In genomic region chr2:4391678-4392085, GRCm38 (mm10) we compare ENCODE assay signal across 8 mouse cellular contexts.
A peak's percentile ranks its signal among the peaks of the same experiment; 100 is the strongest.
DNase-seq lines count a peak whose midpoint lies in the region; ATAC-seq and TF ChIP-seq lines count a peak whose summit lies in the region.

No protein-coding gene starts in this region.

- no peak overlapping the region for H3K9ac ChIP-seq in forebrain, embryonic 15.5 days (replicated peaks)
- no peak overlapping the region for H3K9ac ChIP-seq in embryonic facial prominence, embryonic 14.5 days (ENCODE audit: low read depth, low read length)
- H3K9ac ChIP-seq in intestine, postnatal 0 days (ENCODE audit: low read depth, low read length), result no peak overlapping the region
- peak overlapping the region; percentile 52; the same call in 1 of the 2 replicates for H3K9ac ChIP-seq in lung, embryonic 16.5 days (ENCODE audit: low read length)

- H3K9me3 ChIP-seq in forebrain, embryonic 15.5 days, result no peaks in the 10 kb centered on the region
- peaks cover 3% of the 10 kb centered on the region; the same call in 1 of the 2 replicates for H3K9me3 ChIP-seq in forebrain, embryonic 10.5 days
- no peaks in the 10 kb centered on the region for H3K9me3 ChIP-seq in embryonic facial prominence, embryonic 14.5 days (ENCODE audit: control insufficient read depth, low read length)
- no peaks in the 10 kb centered on the region for H3K9me3 ChIP-seq in intestine, postnatal 0 days (ENCODE audit: control insufficient read depth)
- H3K9me3 ChIP-seq in lung, embryonic 16.5 days (ENCODE audit: control insufficient read depth, low read length), result no peaks in the 10 kb centered on the region

- peaks cover 2% of the 10 kb centered on the region; the same call in 1 of the 2 replicates for H3K4me1 ChIP-seq in forebrain, embryonic 15.5 days
- peaks cover 21% of the 10 kb centered on the region for H3K4me1 ChIP-seq in forebrain, embryonic 10.5 days
- H3K4me1 ChIP-seq in embryonic facial prominence, embryonic 14.5 days (ENCODE audit: control insufficient read depth, insufficient read depth, low read length), result peaks cover 26% of the 10 kb centered on the region
- no peaks in the 10 kb centered on the region for H3K4me1 ChIP-seq in intestine, postnatal 0 days (replicated peaks; ENCODE audit: control insufficient read depth, insufficient read depth, low read length)
- H3K4me1 ChIP-seq in lung, embryonic 16.5 days (replicated peaks; ENCODE audit: control insufficient read depth, insufficient read depth, low read length), result peaks cover 15% of the 10 kb centered on the region

- no peaks in the 10 kb centered on the region for H3K36me3 ChIP-seq in forebrain, embryonic 15.5 days
- no peaks in the 10 kb centered on the region for H3K36me3 ChIP-seq in forebrain, embryonic 10.5 days (replicated peaks)
- H3K36me3 ChIP-seq in embryonic facial prominence, embryonic 14.5 days (ENCODE audit: control insufficient read depth, insufficient read depth, low read length), result no peaks in the 10 kb centered on the region; the same call in 1 of the 2 replicates
- H3K36me3 ChIP-seq in intestine, postnatal 0 days (ENCODE audit: control insufficient read depth, insufficient read depth), result no peaks in the 10 kb centered on the region
- no peaks in the 10 kb centered on the region for H3K36me3 ChIP-seq in lung, embryonic 16.5 days (ENCODE audit: control insufficient read depth, insufficient read depth, low read length)

- H3K27ac ChIP-seq in forebrain, embryonic 15.5 days (replicated peaks), result 0 out of 2 replicates have a peak overlapping the region, but pooled peaks have one; percentile 28
- H3K27ac ChIP-seq in forebrain, embryonic 10.5 days, result no peak overlapping the region; the same call in 1 of the 2 replicates
- peak overlapping the region; percentile 50; the same call in 1 of the 2 replicates for H3K27ac ChIP-seq in embryonic facial prominence, embryonic 14.5 days (replicated peaks; ENCODE audit: low read depth, low read length)
- H3K27ac ChIP-seq in intestine, postnatal 0 days (ENCODE audit: low read depth, low read length), result no peak overlapping the region
- H3K27ac ChIP-seq in lung, embryonic 16.5 days (ENCODE audit: low read length), result peak overlapping the region; percentile 48

- TF ChIP-seq CTCF in intestine, postnatal 0 days (IDR thresholded peaks at IDR 0.05; ENCODE audit: low read depth), result no peak

- WGBS in forebrain, embryonic 15.5 days, result 49% methylated on average over 7 of the region's 7 CpGs
- 60% methylated on average over 7 of the region's 7 CpGs for WGBS in forebrain, embryonic 10.5 days
- 27% methylated on average over 7 of the region's 7 CpGs for WGBS in embryonic facial prominence, embryonic 14.5 days
- 36% methylated on average over 7 of the region's 7 CpGs for WGBS in intestine, postnatal 0 days
- WGBS in lung, embryonic 16.5 days, result 18% methylated on average over 7 of the region's 7 CpGs

- no peak overlapping the region for H3K4me2 ChIP-seq in forebrain, embryonic 15.5 days (replicated peaks)
- H3K4me2 ChIP-seq in embryonic facial prominence, embryonic 14.5 days (ENCODE audit: low read depth, low read length), result peak overlapping the region; percentile 13
- H3K4me2 ChIP-seq in intestine, postnatal 0 days (replicated peaks; ENCODE audit: low read depth), result peak overlapping the region; percentile 24; the same call in 1 of the 2 replicates
- H3K4me2 ChIP-seq in lung, embryonic 16.5 days (ENCODE audit: low read depth, low read length), result peak overlapping the region; percentile 49

- H3K4me3 ChIP-seq in forebrain, embryonic 15.5 days, result no peak overlapping the region
- no peak overlapping the region for H3K4me3 ChIP-seq in forebrain, embryonic 10.5 days
- H3K4me3 ChIP-seq in embryonic facial prominence, embryonic 14.5 days (ENCODE audit: low read depth, low read length), result no peak overlapping the region
- H3K4me3 ChIP-seq in intestine, postnatal 0 days (ENCODE audit: low read depth, low read length), result no peak overlapping the region
- peak overlapping the region; percentile 17 for H3K4me3 ChIP-seq in lung, embryonic 16.5 days (ENCODE audit: low read length)

- DNase-seq in forebrain, embryonic 10.5 days (ENCODE audit: extremely low spot score, low spot score), result no peak
- DNase-seq in embryonic facial prominence, embryonic 14.5 days (ENCODE audit: low spot score), result peak; percentile 70
- no peak for DNase-seq in spleen, postnatal 14 days (ENCODE audit: low spot score in 2 of 2)
- no peak for DNase-seq in thymus, postnatal 10 days (ENCODE audit: low spot score in 2 of 2)
- DNase-seq in cerebellum, adult 11 months, result no peak

- no peaks in the 10 kb centered on the region for H3K27me3 ChIP-seq in forebrain, embryonic 15.5 days
- H3K27me3 ChIP-seq in forebrain, embryonic 10.5 days (ENCODE audit: poor library complexity, severe bottlenecking), result no peaks in the 10 kb centered on the region
- H3K27me3 ChIP-seq in embryonic facial prominence, embryonic 14.5 days (replicated peaks; ENCODE audit: control insufficient read depth, insufficient read depth, low read length), result no peaks in the 10 kb centered on the region
- H3K27me3 ChIP-seq in intestine, postnatal 0 days (replicated peaks; ENCODE audit: control insufficient read depth, insufficient read depth, low read length), result no peaks in the 10 kb centered on the region
- no peaks in the 10 kb centered on the region for H3K27me3 ChIP-seq in lung, embryonic 16.5 days (ENCODE audit: control insufficient read depth, insufficient read depth, low read depth, low read length)

- ATAC-seq in forebrain, embryonic 15.5 days (replicated peaks), result no peak
- ATAC-seq in embryonic facial prominence, embryonic 14.5 days (ENCODE audit: low read depth), result peak; percentile 47; the same call in 1 of the 2 replicates
- no peak for ATAC-seq in intestine, postnatal 0 days
- peak; percentile 64 for ATAC-seq in lung, embryonic 16.5 days (ENCODE audit: low read depth)

Comparison
In these comparisons a context has a peak if more than half of its experiments do, and no peak if none do; other contexts are left out.
1. H3K27ac ChIP-seq: peak in forebrain, embryonic 15.5 days (single experiment), embryonic facial prominence, embryonic 14.5 days (single experiment) and lung, embryonic 16.5 days (single experiment); none in forebrain, embryonic 10.5 days (single experiment) and intestine, postnatal 0 days (single experiment).
2. ATAC-seq: peak in embryonic facial prominence, embryonic 14.5 days (single experiment) and lung, embryonic 16.5 days (single experiment); none in forebrain, embryonic 15.5 days (single experiment) and intestine, postnatal 0 days (single experiment).